Mouse (Mus musculus): ENCODE results near the gene Tmbim6.

The Tmbim6 gene

GRCm38 (mm10) chr15:99392486-99393385 is at the start of gene Tmbim6:
Tmbim6 (plus strand) TSS chr15:99392882.
- CTCF ChIA-PET, result interaction anchor here (0.5 to 0.6 kb wide), 3 partner anchors 310 to 751 kb away, joined by 3 to 4 read pairs (median 3); no protein-coding TSS in a partner anchor

GRCm38 (mm10) chr15:99343414-99344147 is 49.1 kb upstream of the Tmbim6 start:
- CTCF ChIA-PET, result interaction anchor here (0.7 to 1.3 kb wide), 2 partner anchors 8 to 20 kb away, joined by 3 read pairs; no protein-coding TSS in a partner anchor

- CTCF ChIA-PET, result interaction anchor here (0.7 to 1.3 kb wide), 2 partner anchors 8 to 19 kb away, joined by 3 read pairs; no protein-coding TSS in a partner anchor
Observed at GRCm38 (mm10) chr15:99344148-99344870, 48.4 kb upstream of the Tmbim6 start.

DNA sequence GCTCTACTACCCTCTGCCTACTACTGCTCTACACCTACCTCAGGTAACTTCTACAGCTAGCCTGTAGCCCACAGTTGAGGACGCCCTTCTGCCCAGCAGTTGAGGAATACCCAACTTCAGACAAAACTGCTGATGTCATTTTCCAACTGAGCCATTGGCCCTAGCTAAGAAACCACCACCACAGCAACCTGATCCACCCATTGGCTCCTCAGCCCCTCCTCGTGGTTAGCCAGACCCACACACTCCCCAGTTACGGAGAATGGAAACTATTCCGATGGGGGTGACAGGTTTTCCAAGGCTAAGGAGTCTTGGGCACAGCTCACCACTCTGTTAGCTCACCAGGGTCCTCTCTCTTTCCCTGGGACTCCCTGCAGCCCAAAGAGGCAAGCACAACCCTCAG is 47.7 kb upstream of the Tmbim6 start:
- CTCF ChIA-PET, result no interaction called here

- CTCF ChIA-PET, result interaction anchor here (0.9 to 1.1 kb wide), 2 partner anchors 8 to 17 kb away, joined by 3 to 5 read pairs; no protein-coding TSS in a partner anchor
Observed at GRCm38 (mm10) chr15:99351610-99352009, 41.1 kb upstream of the Tmbim6 start.

- CTCF ChIA-PET, result interaction anchor here (0.9 to 1.1 kb wide), 2 partner anchors 9 to 17 kb away, joined by 3 to 5 read pairs; no protein-coding TSS in a partner anchor
Observed at GRCm38 (mm10) chr15:99352306-99352705, 40.4 kb upstream of the Tmbim6 start.

DNA sequence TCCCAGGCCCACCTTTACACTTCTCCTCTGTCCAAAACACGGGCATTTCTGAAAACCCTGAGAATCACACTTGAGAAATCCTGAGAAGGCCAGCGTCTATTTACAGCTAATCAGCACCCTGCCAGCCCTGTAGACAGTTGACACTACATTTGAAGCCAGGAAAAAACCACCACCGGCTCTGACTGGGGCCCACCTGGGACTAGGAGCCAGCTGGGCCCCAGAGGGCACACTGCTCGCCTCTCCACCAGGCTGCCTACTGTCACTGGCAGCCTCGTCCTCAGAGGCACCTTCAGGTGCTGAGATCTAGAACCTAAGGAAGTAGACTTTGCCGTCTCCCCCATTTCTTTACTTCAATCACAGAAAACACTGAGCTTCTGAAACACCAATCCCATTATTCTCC is 37.0 kb upstream of the Tmbim6 start:
- CTCF ChIA-PET, result interaction anchor here (0.6 kb wide), 1 partner anchor 60 kb away, joined by 10 read pairs; no protein-coding TSS in a partner anchor

DNA sequence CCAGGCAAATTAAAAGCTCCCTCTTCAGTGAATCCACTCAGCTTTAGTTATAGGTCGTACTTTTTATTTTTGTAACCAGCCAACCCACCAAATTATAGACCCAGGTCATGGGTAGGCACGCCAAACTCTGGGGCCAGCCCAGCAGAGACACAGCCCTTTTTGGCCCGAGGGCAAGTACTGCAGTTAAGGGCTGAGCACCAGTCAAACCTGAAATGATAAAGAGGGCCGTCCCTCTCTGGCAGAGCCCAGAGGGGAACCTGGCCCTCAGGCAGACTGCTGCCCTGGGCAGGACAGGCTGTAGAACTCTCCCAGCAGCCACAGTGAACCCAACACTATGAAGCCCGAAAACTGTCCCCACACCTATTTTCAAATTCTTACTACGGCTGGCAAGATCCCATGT is 36.2 kb upstream of the Tmbim6 start:
- CTCF ChIA-PET, result interaction anchor here (0.6 kb wide), 1 partner anchor 59 kb away, joined by 10 read pairs; no protein-coding TSS in a partner anchor

DNA sequence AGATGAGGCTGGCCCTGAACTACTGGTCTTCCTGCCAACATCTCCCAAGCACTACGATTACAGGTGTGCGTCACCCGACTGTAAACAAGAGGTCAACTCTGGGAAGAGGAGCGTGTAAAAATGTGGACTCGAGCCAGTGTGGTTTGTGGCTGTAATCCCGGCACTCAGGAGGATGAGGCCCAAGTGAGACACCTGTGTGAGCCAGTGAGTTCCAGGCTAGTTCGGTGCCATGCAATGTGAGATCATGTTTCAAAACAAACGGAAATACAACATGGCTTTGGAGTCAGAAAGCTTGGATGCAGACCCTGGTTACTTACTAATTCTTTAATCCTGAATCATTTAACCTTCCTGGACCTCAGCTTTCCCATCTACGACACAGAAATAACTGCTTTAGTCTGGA is 33.7 kb upstream of the Tmbim6 start:
- CTCF ChIA-PET, result no interaction called here

DNA sequence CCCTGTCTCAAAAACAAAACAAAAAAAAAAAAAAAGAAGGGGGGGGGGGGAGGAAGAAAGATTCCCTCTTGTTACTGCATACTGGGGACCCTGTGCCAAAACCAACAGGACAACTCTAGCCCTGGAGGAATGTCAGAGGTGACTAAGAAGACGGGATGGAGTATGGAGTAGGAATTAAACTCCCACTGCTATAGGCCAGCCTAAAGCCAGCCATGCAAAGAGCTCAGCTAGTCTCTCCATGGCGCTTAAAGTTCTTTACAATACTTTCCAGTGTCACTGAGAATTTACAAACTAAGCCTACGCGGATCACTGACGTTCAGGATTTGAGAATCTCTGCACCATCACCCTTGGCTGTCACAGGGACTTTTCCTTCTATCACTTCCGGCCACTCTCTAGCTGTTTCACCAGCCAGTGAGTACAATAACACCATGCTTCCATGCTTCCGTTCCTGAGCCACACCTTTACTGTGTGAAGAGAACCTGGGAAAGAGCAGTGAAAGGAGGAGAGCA is 28.6 kb upstream of the Tmbim6 start:
- CTCF ChIA-PET, result interaction anchor here (0.6 to 1.1 kb wide), 3 partner anchors 20 to 39 kb away, joined by 3 to 4 read pairs (median 3); no protein-coding TSS in a partner anchor

GRCm38 (mm10) chr15:99364921-99365320 is 27.8 kb upstream of the Tmbim6 start:
- CTCF ChIA-PET, result interaction anchor here (1.1 kb wide), 1 partner anchor 23 kb away, joined by 3 read pairs; no protein-coding TSS in a partner anchor

GRCm38 (mm10) chr15:99368583-99369266 is 24.0 kb upstream of the Tmbim6 start:
- CTCF ChIA-PET, result interaction anchor here (0.7 kb wide), 2 partner anchors 17 to 492 kb away, joined by 5 read pairs; no protein-coding TSS in a partner anchor

DNA sequence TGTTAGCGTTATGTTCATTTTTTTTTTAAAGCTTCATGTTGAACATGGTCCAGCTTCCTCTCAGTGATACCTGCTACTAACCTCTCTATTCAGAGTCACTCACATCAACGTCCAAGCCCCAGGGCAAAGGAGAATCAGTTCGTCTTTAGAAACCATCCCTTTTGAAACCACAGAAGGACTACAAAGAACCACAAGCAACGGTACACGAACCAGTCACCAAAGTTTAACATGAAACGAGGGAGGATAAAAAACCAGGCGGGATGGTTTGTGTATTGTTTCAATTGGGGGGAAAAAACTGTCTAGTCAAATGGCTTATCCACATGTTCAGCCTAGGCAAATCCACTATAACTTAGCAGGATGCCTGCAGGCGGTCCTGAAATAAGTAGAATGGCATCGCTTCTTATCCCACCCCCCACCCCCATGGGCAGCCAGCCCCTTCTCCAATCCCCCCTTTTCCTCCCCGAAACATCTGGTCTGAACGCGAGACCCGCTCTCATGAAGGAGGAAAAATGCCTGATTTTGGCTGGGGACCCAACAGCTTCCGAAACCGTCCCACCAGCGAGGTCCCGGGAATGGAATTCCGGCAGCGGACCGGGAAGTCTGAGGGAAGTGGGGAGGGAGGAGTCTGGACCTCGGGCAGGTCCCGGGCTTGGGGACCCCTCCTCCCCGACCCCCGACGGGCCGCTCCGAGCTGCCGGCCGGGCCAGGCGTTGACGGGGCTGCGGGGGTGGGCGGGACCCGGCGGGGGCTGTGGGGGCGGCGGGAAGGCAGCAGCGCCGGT is 23.1 kb upstream of the Tmbim6 start:
- CTCF ChIA-PET, result interaction anchor here (0.6 to 1.8 kb wide), 4 partner anchors 15 to 40 kb away, joined by 3 to 18 read pairs (median 4); no protein-coding TSS in a partner anchor

GRCm38 (mm10) chr15:99370259-99370691 is 22.4 kb upstream of the Tmbim6 start, which contains the start of gene Fmnl3:
Fmnl3 (minus strand) TSS chr15:99370482.
- CTCF ChIA-PET, result interaction anchor here (0.6 to 1.8 kb wide), 6 partner anchors 39 to 107 kb away, joined by 3 to 19 read pairs (median 8); no protein-coding TSS in a partner anchor

DNA sequence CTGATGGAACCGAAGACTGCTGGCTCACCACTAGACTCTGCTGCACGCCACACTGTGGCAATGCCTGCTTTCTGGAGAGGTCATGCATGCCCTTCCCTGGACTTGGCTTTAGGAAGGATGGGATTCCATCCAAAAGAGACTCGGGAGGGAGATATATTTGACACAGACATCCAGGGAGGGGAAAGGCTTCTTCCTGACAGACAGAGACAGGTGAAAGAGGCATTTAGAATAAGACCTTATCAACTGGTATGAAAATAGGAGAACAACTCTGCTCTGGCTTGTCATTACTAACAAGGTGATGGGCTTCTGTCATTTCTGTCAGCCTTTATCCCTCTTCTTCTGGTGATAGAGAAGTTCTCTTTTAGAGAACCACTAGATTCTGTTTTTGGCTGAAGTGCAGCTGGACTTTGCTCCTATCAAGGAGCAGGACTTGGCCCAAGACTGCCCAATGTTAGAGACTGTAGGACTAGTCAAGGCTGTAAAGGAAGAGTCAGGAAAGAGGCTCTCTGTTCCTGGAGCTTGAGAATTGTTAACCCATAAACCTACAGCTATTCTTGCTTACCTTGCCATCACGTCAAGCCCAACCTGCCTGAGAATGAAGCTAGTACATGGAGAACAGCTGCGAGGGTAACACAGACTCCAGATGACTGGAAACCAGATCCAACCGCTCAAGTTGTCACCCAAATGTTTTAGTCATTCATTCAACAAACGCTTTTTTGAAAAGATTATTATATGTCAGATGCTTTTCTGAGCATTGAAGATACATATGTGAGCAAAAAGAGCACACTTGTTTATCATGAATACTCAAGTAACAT is 20.9 kb upstream of the Tmbim6 start:
- CTCF ChIA-PET, result interaction anchor here (0.7 to 0.8 kb wide), 2 partner anchors 26 to 53 kb away, joined by 6 to 10 read pairs; no protein-coding TSS in a partner anchor

GRCm38 (mm10) chr15:99372761-99373160 is 19.9 kb upstream of the Tmbim6 start:
- CTCF ChIA-PET, result no interaction called here

DNA sequence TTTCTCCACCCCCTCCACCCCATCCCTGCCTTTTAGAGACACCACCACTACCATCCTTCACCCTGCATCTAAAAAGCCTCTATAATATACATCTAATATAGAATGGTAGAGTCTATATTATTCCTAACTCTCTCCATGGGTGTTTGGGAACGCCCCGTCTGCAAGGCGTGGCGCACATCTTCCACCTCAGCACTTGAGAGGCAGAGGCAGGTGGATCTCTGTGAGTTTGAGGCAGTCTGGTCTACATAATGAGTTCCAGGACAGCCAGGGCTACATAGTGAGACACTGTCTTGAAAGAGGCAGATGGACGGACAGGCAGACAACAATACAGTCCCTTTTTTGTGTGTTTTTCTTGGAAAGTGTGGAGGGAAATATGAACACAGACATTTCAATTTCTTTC is 17.6 kb upstream of the Tmbim6 start:
- CTCF ChIA-PET, result no interaction called here

GRCm38 (mm10) chr15:99375581-99375980 is 17.1 kb upstream of the Tmbim6 start:
- CTCF ChIA-PET, result no interaction called here

All from spleen, embryonic (tissue).